Mouse (Mus musculus): ENCODE measurements around the gene Creld2. TPM values are rescaled to one million over a fixed set of nuclear protein-coding genes. Genes with fewer than 3 reads are reported as not detected.

Creld2 gene
- total RNA-seq, 2 experiments from 2014 or later: 76.0 to 139 TPM

DNA sequence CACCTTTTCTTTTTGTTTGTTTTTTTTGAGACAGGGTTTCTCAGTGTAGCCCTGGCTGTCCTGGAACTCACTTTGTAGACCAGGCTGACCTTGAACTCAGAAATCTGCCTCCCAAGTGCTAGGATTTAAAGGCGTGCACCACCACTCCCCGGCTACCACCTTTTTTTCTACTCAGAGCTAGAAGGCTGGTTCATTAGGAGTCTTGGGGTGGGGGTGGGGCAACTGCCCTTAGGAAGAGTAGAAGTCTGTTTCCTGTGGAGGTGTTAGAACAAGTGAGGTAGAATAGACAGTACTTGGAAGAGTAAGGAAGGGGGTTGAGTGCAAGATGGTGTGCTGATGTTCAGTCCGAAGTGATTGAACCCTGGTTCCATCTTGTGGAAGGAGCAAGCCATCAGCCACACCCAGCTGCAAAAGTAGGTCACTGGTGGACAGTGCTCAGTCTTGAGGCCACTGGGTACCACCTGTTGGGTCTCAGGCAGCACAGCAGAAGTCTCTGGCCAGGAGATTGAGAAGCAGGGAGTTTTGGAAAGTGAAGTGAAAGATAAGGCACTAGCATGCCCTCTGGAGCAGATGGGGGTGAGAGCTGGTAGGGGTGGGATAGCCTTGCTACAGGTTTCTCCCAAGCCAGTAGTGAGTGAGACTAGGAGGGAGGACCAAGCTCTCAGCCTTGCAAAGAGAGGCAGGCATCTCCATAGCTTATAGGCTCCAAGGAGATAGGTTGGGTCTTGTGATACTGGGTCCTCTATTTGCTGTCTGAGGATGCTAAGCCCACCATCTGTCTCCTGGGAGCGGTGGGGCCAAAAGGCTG is 46.6 kb downstream of the Creld2 start:
- ATAC-seq (replicated peaks; ENCODE audit: poor library complexity, severe bottlenecking): no peak

GRCm38 (mm10) chr15:88866934-88867356 is 47.5 kb downstream of the Creld2 start:
- ATAC-seq (replicated peaks; ENCODE audit: poor library complexity, severe bottlenecking): no peak

DNA sequence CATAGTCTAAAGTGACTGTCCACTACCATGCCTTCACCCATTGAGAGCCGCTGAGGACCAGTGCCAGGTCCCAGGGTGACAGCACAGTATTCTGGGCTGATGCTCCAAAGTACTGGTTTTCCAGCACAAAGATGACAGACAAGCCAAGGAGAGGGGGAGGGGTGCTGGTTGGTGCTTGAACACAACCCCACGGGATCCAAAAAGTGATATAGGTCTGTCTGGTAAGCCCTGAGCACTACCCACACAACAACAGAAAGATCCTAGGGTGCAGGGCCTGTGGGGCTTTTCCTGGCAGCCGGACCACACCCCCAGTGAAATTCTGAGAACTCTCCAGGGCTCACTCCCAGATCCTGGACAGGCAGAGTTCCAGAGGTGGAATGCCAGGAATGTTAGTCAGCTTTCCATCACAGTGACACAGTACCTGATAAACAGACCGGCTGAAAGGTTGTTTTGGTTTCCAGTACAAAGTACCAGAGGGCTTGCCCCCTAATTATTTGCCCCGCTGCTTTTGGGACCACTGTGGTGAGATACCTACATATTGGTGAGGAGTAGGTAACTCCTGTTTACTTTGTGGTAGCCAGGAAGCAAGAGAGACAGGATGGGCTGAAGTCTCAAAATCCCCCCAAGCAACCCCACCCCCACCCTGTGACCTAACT is 48.0 kb downstream of the Creld2 start:
- no peak for ATAC-seq (replicated peaks; ENCODE audit: poor library complexity, severe bottlenecking)

DNA sequence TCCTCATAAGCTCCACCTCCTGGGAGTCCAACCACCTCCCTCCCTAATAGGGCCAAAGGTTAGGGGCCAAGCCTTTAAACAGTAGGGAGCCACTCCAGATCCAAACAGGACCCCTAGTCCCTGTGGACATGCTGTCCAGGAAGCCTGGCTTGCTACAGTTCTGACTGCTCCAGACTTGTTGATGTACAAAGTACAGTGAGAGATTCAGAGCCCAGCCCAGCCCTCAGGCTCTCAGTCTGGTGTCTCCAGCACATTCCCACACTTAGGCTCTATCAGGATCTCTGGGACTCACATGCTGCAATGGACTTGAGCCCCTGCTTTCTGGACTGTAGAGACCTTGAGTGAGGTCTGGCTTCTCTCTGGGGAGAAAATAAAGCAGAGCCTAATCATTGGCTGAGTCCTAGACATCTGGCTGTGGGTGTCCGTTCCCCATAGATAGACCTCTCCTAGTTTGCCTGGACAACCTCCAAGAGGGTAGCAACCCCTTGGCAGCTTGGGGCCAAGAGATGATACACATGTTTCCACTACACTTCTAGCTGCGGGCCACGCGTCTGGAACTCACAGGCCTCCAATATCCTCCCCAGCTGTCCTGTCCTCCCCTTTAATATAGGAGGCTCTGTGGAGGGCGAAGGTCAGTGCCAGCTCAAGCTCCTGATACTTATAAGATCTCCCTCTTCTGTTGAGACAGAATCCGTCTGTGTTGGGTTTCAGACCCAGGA is 48.7 kb downstream of the Creld2 start:
- ATAC-seq (replicated peaks; ENCODE audit: poor library complexity, severe bottlenecking): no peak

DNA sequence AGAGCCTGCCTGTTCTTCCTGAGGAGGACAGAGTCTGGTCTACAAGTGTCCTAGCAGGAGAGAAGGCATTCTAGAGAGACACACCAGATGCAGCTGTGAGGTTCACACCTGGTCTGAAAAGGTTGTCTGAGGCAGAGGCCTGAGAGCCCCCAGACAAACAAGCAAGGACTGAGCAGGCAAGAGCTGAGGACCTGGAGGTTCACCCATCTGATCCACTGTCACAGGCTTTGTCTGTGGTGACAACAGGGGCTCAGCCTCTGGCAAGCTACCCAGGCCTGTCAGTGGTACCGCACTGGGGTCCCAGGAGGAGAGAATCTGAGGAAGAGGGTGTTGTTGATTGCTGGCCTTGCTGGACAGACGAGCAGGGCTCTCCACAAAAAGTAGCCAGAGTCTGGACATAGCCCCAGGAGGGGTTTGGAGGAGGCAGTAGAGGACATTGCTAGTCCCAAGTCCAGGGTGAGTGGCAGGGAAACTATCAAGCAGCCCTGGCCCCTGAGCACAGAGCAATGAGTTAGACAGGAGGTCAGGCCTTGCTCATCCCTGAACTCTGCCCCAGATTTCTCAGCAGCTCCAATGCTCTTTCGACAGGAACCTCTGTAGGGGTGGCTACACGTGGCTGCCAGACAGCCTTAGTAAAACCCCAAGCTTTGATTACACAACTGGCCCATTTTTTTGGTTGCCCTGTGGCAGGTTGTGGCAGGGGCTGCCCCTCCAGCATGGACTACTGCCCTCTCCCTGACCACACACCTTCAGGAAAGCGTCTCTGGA is 51.2 kb downstream of the Creld2 start:
- peak; percentile 50 for ATAC-seq (replicated peaks; ENCODE audit: poor library complexity, severe bottlenecking)

GRCm38 (mm10) chr15:88874061-88874460 is 54.6 kb downstream of the Creld2 start:
- no peak for ATAC-seq (replicated peaks; ENCODE audit: poor library complexity, severe bottlenecking)

DNA sequence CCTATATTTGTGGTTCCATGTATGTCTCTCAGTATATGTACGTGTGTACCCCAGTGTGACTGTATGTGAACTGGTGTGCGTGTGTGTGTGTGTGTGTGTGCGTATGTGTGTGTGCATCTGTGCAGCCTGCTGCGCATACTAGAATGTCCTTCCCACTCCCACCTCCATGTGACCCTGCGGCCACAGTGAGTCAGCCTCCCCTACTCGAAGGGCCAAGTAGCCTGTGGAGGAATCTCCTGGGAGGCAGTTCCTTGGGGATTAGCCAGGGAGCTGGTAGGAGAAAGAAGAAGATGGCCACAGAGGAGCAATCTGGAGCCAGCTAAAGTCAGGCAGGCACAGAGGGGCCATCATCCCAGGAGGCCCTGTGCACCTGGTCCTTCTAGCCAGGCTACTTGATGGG is 55.0 kb downstream of the Creld2 start:
- ATAC-seq (replicated peaks; ENCODE audit: poor library complexity, severe bottlenecking): no peak

DNA sequence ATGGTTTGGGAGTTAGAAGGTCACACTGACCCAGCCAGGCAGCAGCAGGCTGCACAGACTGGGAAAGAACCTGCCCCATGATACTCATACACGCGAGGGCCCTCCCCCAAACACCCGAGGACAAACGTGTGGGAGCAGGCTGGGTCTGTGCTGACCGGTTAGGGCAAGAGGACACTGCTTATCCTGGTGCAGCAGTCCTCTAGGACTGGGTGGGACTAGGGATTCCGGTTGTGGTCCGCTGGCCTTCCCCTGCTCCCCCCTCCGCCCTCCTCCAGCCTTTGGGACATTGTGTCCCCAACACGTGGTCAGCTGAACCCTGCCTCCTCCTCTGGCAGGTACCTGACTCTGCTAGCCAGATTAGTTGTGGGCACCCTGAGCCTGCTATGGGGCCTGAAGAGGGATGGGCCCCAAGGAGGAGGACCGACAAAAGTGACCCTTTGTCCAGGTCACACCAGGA is 56.2 kb downstream of the Creld2 start:
- ATAC-seq (replicated peaks; ENCODE audit: poor library complexity, severe bottlenecking): no peak

Other genes with a start within 250 kb of the Creld2 start
- not detected in 2 replicates for gene Zdhhc25, start 219.3 kb upstream of the Creld2 start, total RNA-seq (2014; fragmentation: Nextera tagmentation)
- not detected in 2 replicates for gene Zdhhc25, start 219.3 kb upstream of the Creld2 start, total RNA-seq (2017)
- gene Brd1, start 85.4 kb upstream of the Creld2 start, total RNA-seq (2014; fragmentation: Nextera tagmentation): 40.9 and 53.1 TPM in 2 replicates
- 51.7 and 52.5 TPM in 2 replicates for gene Brd1, start 85.4 kb upstream of the Creld2 start, total RNA-seq (2017)
- 62.1 and 73.2 TPM in 2 replicates for gene Zbed4, start 68.0 kb upstream of the Creld2 start, total RNA-seq (2014; fragmentation: Nextera tagmentation)
- 55.0 and 61.0 TPM in 2 replicates for gene Zbed4, start 68.0 kb upstream of the Creld2 start, total RNA-seq (2017)
- 12.9 and 14.2 TPM in 2 replicates for gene Alg12, start 328 bp upstream of the Creld2 start, total RNA-seq (2014; fragmentation: Nextera tagmentation)
- gene Alg12, start 328 bp upstream of the Creld2 start, total RNA-seq (2017): 3.5 and 11.6 TPM in 2 replicates
- gene Pim3, start 42.5 kb downstream of the Creld2 start, total RNA-seq (2014; fragmentation: Nextera tagmentation): 13.8 and 14.6 TPM in 2 replicates
- gene Pim3, start 42.5 kb downstream of the Creld2 start, total RNA-seq (2017): 13.0 and 21.3 TPM in 2 replicates
- gene Ttll8, start 134.8 kb downstream of the Creld2 start, total RNA-seq (2014; fragmentation: Nextera tagmentation): not detected in 2 replicates
- gene Ttll8, start 134.8 kb downstream of the Creld2 start, total RNA-seq (2017): not detected in 2 replicates
- not detected in 2 replicates for gene Mlc1, start 159.4 kb downstream of the Creld2 start, total RNA-seq (2014; fragmentation: Nextera tagmentation)
- not detected in 2 replicates for gene Mlc1, start 159.4 kb downstream of the Creld2 start, total RNA-seq (2017)
- not detected in 2 replicates for gene Mov10l1, start 163.3 kb downstream of the Creld2 start, total RNA-seq (2014; fragmentation: Nextera tagmentation)
- gene Mov10l1, start 163.3 kb downstream of the Creld2 start, total RNA-seq (2017): not detected in 2 replicates
- gene Panx2, start 240.1 kb downstream of the Creld2 start, total RNA-seq (2014; fragmentation: Nextera tagmentation): not detected in 2 replicates
- gene Panx2, start 240.1 kb downstream of the Creld2 start, total RNA-seq (2017): not detected in 2 replicates

Measured in granulocyte monocyte progenitor cell, adult 5-6 weeks (primary cell).